Mouse (Mus musculus): ENCODE measurements around the gene Cop1.
"Not testable (repeated sequence)": the region's sequence is repeated elsewhere in the genome, so short reads cannot be mapped to it uniquely, and the experiment has no call there.

Cop1 gene

GRCm38 (mm10) chr1:159231781-159232571 lies at the start of gene Cop1:
Cop1 (plus strand) TSS chr1:159232320.
- POLR2A ChIA-PET = interaction anchor here (0.6 to 3.1 kb wide), 16 partner anchors 11 to 981 kb away, joined by 3 to 10 read pairs (median 5); partner anchors contain the start of gene Cacybp (in 2 of the 4)
- CTCF ChIA-PET = not testable (repeated sequence)

GRCm38 (mm10) chr1:159186741-159187140 lies 45.4 kb upstream of the Cop1 start:
- POLR2A ChIA-PET = interaction anchor here in 1 of 4 experiments (0.6 kb wide), 1 partner anchor 301 kb away, joined by 5 read pairs; no protein-coding TSS in a partner anchor
- CTCF ChIA-PET = no interaction called here

GRCm38 (mm10) chr1:159198603-159199002 lies 33.5 kb upstream of the Cop1 start:
- ChIA-PET POLR2A (no interaction called here), CTCF (no interaction called here)

- CTCF ChIA-PET = interaction anchor here in 1 of 4 experiments (0.6 kb wide), 1 partner anchor 531 kb away, joined by 5 read pairs; no protein-coding TSS in a partner anchor
- POLR2A ChIA-PET = no interaction called here
Measured at GRCm38 (mm10) chr1:159199606-159200005, 32.5 kb upstream of the Cop1 start.

- ChIA-PET CTCF (no interaction called here), POLR2A (no interaction called here)
Measured at GRCm38 (mm10) chr1:159201220-159201619, 30.9 kb upstream of the Cop1 start.

GRCm38 (mm10) chr1:159211711-159212110 lies 20.4 kb upstream of the Cop1 start:
- ChIA-PET CTCF (no interaction called here), POLR2A (no interaction called here)

GRCm38 (mm10) chr1:159217437-159217836 lies 14.7 kb upstream of the Cop1 start:
- ChIA-PET CTCF (no interaction called here), POLR2A (interaction anchor here in 1 of 4 experiments (1.4 kb wide), 1 partner anchor 9 kb away, joined by 3 read pairs; no protein-coding TSS in a partner anchor)

- ChIA-PET CTCF (no interaction called here), POLR2A (interaction anchor here in 1 of 4 experiments (2.6 kb wide), 1 partner anchor 11 kb away, joined by 10 read pairs; the partner anchor contains the start of gene Cop1)
Measured at GRCm38 (mm10) chr1:159222046-159222445, 10.1 kb upstream of the Cop1 start.

- CTCF ChIA-PET = interaction anchor here in 1 of 4 experiments (0.6 kb wide), 1 partner anchor 869 kb away, joined by 3 read pairs; the partner anchor contains the start of gene Brinp2
Measured at GRCm38 (mm10) chr1:159225064-159225824, 6.9 kb upstream of the Cop1 start.

GRCm38 (mm10) chr1:159232572-159233261 lies 597 bp downstream of the Cop1 start:
- POLR2A ChIA-PET = interaction anchor here in 3 of 4 experiments (0.6 to 3.1 kb wide), 8 partner anchors 11 to 980 kb away, joined by 3 to 10 read pairs (median 6); partner anchors contain the start of gene Cacybp (in 1 of the 3)
- CTCF ChIA-PET = not testable (repeated sequence)

More at GRCm38 (mm10) chr1:159225064-159225824, 6.9 kb upstream of the Cop1 start:
- POLR2A ChIA-PET = interaction anchor here in 1 of 4 experiments (0.7 to 1.2 kb wide), 3 partner anchors 13 to 152 kb away, joined by 3 to 6 read pairs (median 5); no protein-coding TSS in a partner anchor

GRCm38 (mm10) chr1:159233426-159233825 lies 1.3 kb downstream of the Cop1 start:
- ChIA-PET CTCF (interaction anchor here in 1 of 4 experiments (1.0 kb wide), 1 partner anchor 156 kb away, joined by 3 read pairs; no protein-coding TSS in a partner anchor), POLR2A (interaction anchor here in 1 of 4 experiments (2.2 to 3.1 kb wide), 3 partner anchors 10 to 23 kb away, joined by 8 to 10 read pairs (median 9); no protein-coding TSS in a partner anchor)

- CTCF ChIA-PET = interaction anchor here in 1 of 4 experiments (0.6 kb wide), 1 partner anchor 1786 kb away, joined by 4 read pairs; no protein-coding TSS in a partner anchor
- POLR2A ChIA-PET = interaction anchor here in 3 of 4 experiments (0.6 to 2.5 kb wide), 3 partner anchors 9 to 1782 kb away, joined by 3 to 9 read pairs (median 5); no protein-coding TSS in a partner anchor
Measured at GRCm38 (mm10) chr1:159234496-159234895, 2.4 kb downstream of the Cop1 start.

- CTCF ChIA-PET = no interaction called here
- POLR2A ChIA-PET = interaction anchor here in 1 of 4 experiments (1.3 kb wide), 1 partner anchor 9 kb away, joined by 4 read pairs; no protein-coding TSS in a partner anchor
Measured at GRCm38 (mm10) chr1:159235674-159236073, 3.6 kb downstream of the Cop1 start.

GRCm38 (mm10) chr1:159238147-159238546 lies 6.0 kb downstream of the Cop1 start:
- POLR2A ChIA-PET = interaction anchor here in 1 of 4 experiments (1.9 kb wide), 1 partner anchor 12 kb away, joined by 6 read pairs; no protein-coding TSS in a partner anchor
- CTCF ChIA-PET = no interaction called here

- CTCF ChIA-PET = no interaction called here
- POLR2A ChIA-PET = interaction anchor here in 1 of 4 experiments (0.6 kb wide), 1 partner anchor 102 kb away, joined by 3 read pairs; no protein-coding TSS in a partner anchor
Measured at GRCm38 (mm10) chr1:159250320-159250719, 18.2 kb downstream of the Cop1 start.

GRCm38 (mm10) chr1:159253078-159253477 lies 21.0 kb downstream of the Cop1 start:
- CTCF ChIA-PET = no interaction called here
- POLR2A ChIA-PET = interaction anchor here in 1 of 4 experiments (0.6 kb wide), 1 partner anchor 1065 kb away, joined by 5 read pairs; no protein-coding TSS in a partner anchor

- ChIA-PET CTCF (no interaction called here), POLR2A (interaction anchor here in 1 of 4 experiments (1.5 to 1.9 kb wide), 2 partner anchors 16 to 23 kb away, joined by 8 read pairs; partner anchors contain the start of gene Cop1)
Measured at GRCm38 (mm10) chr1:159254906-159255685, 23.0 kb downstream of the Cop1 start.

Data from embryonic stem cell, embryonic (primary cell).